Mouse (Mus musculus): ENCODE data around the gene Aacs. TPM values are rescaled to one million over a fixed set of nuclear protein-coding genes. Genes with fewer than 3 reads are reported as not detected.

The Aacs gene
- total and polyA plus RNA-seq, 2 experiments from 2014 or later: 4.8 to 13.9 TPM

- Histone ChIP-seq H3K27me3 (ENCODE audit: control insufficient read depth, insufficient read depth, low read length) (no peaks in the 10 kb centered on the region), H3K9me3 (replicated peaks; ENCODE audit: control insufficient read depth, low read length) (no peaks in the 10 kb centered on the region), H3K9ac (replicated peaks; ENCODE audit: low read depth, low read length) (no peak overlapping the region), H3K4me3 (ENCODE audit: low read depth, low read length) (no peak overlapping the region), H3K36me3 (replicated peaks; ENCODE audit: control insufficient read depth, insufficient read depth, low read length) (no peaks in the 10 kb centered on the region), H3K4me1 (ENCODE audit: control insufficient read depth, insufficient read depth) (peaks cover 10% of the 10 kb centered on the region), H3K4me2 (ENCODE audit: low read depth, low read length) (no peak overlapping the region), H3K27ac (ENCODE audit: low read depth) (no peak overlapping the region)
- DNase-seq (ENCODE audit: low spot score) (no peak), ATAC-seq (ENCODE audit: insufficient read depth, low read depth) (no peak)
- TF ChIP-seq CTCF (IDR thresholded peaks at IDR 0.05; ENCODE audit: low read depth) (no peak), EP300 (IDR thresholded peaks at IDR 0.05; ENCODE audit: low read depth) (no peak)
- 91% methylated on average over 4 of the region's 4 CpGs for WGBS
These were observed 31.1 kb upstream of the Aacs start for GRCm38 (mm10) chr5:125444554-125444953.

- H3K4me3 ChIP-seq (ENCODE audit: low read depth, low read length): no peak overlapping the region
- peaks cover 6% of the 10 kb centered on the region; the same call in 1 of the 2 replicates for H3K4me1 ChIP-seq (ENCODE audit: control insufficient read depth, insufficient read depth)
- H3K4me2 ChIP-seq (ENCODE audit: low read depth, low read length): no peak overlapping the region
- no peaks in the 10 kb centered on the region for H3K36me3 ChIP-seq (replicated peaks; ENCODE audit: control insufficient read depth, insufficient read depth, low read length)
- DNase-seq (ENCODE audit: low spot score) (no peak), ATAC-seq (ENCODE audit: insufficient read depth, low read depth) (no peak)
- no peak overlapping the region for H3K9ac ChIP-seq (replicated peaks; ENCODE audit: low read depth, low read length)
- no peaks in the 10 kb centered on the region for H3K9me3 ChIP-seq (replicated peaks; ENCODE audit: control insufficient read depth, low read length)
- TF ChIP-seq EP300 (IDR thresholded peaks at IDR 0.05; ENCODE audit: low read depth) (no peak), CTCF (IDR thresholded peaks at IDR 0.05; ENCODE audit: low read depth) (no peak)
- no peaks in the 10 kb centered on the region for H3K27me3 ChIP-seq (ENCODE audit: control insufficient read depth, insufficient read depth, low read length)
- H3K27ac ChIP-seq (ENCODE audit: low read depth): no peak overlapping the region
- 81% methylated on average over 7 of the region's 7 CpGs for WGBS
These were observed 29.3 kb upstream of the Aacs start for GRCm38 (mm10) chr5:125446344-125446743.

- H3K9me3 ChIP-seq (replicated peaks; ENCODE audit: control insufficient read depth, low read length): no peaks in the 10 kb centered on the region
- H3K36me3 ChIP-seq (replicated peaks; ENCODE audit: control insufficient read depth, insufficient read depth, low read length): peaks cover 13% of the 10 kb centered on the region; the same call in 1 of the 2 replicates
- H3K4me3 ChIP-seq (ENCODE audit: low read depth, low read length): no peak overlapping the region
- H3K27ac ChIP-seq (ENCODE audit: low read depth): peak overlapping the region; percentile 48
- DNase-seq (ENCODE audit: low spot score) (no peak), ATAC-seq (ENCODE audit: insufficient read depth, low read depth) (peak; percentile 86)
- H3K9ac ChIP-seq (replicated peaks; ENCODE audit: low read depth, low read length): no peak overlapping the region
- no peaks in the 10 kb centered on the region for H3K27me3 ChIP-seq (ENCODE audit: control insufficient read depth, insufficient read depth, low read length)
- no peak overlapping the region for H3K4me2 ChIP-seq (ENCODE audit: low read depth, low read length)
- H3K4me1 ChIP-seq (ENCODE audit: control insufficient read depth, insufficient read depth): peaks cover 6% of the 10 kb centered on the region; the same call in 1 of the 2 replicates
- TF ChIP-seq CTCF (IDR thresholded peaks at IDR 0.05; ENCODE audit: low read depth) (no peak), EP300 (IDR thresholded peaks at IDR 0.05; ENCODE audit: low read depth) (no peak)
- 60% methylated on average over 3 of the region's 3 CpGs for WGBS
These were observed 27.6 kb upstream of the Aacs start for GRCm38 (mm10) chr5:125448026-125448425.

GRCm38 (mm10) chr5:125448631-125449030 is 27.0 kb upstream of the Aacs start:
- Histone ChIP-seq H3K4me3 (ENCODE audit: low read depth, low read length) (no peak overlapping the region), H3K27me3 (ENCODE audit: control insufficient read depth, insufficient read depth, low read length) (no peaks in the 10 kb centered on the region), H3K9ac (replicated peaks; ENCODE audit: low read depth, low read length) (no peak overlapping the region; the same call in 1 of the 2 replicates), H3K9me3 (replicated peaks; ENCODE audit: control insufficient read depth, low read length) (no peaks in the 10 kb centered on the region), H3K4me2 (ENCODE audit: low read depth, low read length) (no peak overlapping the region), H3K27ac (ENCODE audit: low read depth) (peak overlapping the region; percentile 48), H3K4me1 (ENCODE audit: control insufficient read depth, insufficient read depth) (peaks cover 6% of the 10 kb centered on the region; the same call in 1 of the 2 replicates), H3K36me3 (replicated peaks; ENCODE audit: control insufficient read depth, insufficient read depth, low read length) (peaks cover 14% of the 10 kb centered on the region; the same call in 1 of the 2 replicates)
- TF ChIP-seq EP300 (IDR thresholded peaks at IDR 0.05; ENCODE audit: low read depth): no peak
- no peak for TF ChIP-seq CTCF (IDR thresholded peaks at IDR 0.05; ENCODE audit: low read depth)
- DNase-seq (ENCODE audit: low spot score) (no peak), ATAC-seq (ENCODE audit: insufficient read depth, low read depth) (no peak)
- 75% methylated on average over 4 of the region's 4 CpGs for WGBS

- H3K4me2 ChIP-seq (ENCODE audit: low read depth, low read length): no peak overlapping the region
- H3K4me3 ChIP-seq (ENCODE audit: low read depth, low read length): no peak overlapping the region
- DNase-seq (ENCODE audit: low spot score) (no peak), ATAC-seq (ENCODE audit: insufficient read depth, low read depth) (no peak)
- no peaks in the 10 kb centered on the region for H3K27me3 ChIP-seq (ENCODE audit: control insufficient read depth, insufficient read depth, low read length)
- no peaks in the 10 kb centered on the region for H3K9me3 ChIP-seq (replicated peaks; ENCODE audit: control insufficient read depth, low read length)
- 49% methylated on average over 5 of the region's 5 CpGs for WGBS
- H3K36me3 ChIP-seq (replicated peaks; ENCODE audit: control insufficient read depth, insufficient read depth, low read length): peaks cover 18% of the 10 kb centered on the region
- no peak overlapping the region for H3K9ac ChIP-seq (replicated peaks; ENCODE audit: low read depth, low read length)
- TF ChIP-seq CTCF (IDR thresholded peaks at IDR 0.05; ENCODE audit: low read depth) (no peak), EP300 (IDR thresholded peaks at IDR 0.05; ENCODE audit: low read depth) (no peak)
- H3K4me1 ChIP-seq (ENCODE audit: control insufficient read depth, insufficient read depth): peaks cover 6% of the 10 kb centered on the region; the same call in 1 of the 2 replicates
- no peak overlapping the region for H3K27ac ChIP-seq (ENCODE audit: low read depth)
These were observed 26.3 kb upstream of the Aacs start for GRCm38 (mm10) chr5:125449306-125449705.

GRCm38 (mm10) chr5:125452573-125452972 is 23.0 kb upstream of the Aacs start:
- Histone ChIP-seq H3K4me1 (ENCODE audit: control insufficient read depth, insufficient read depth) (peaks cover 6% of the 10 kb centered on the region; the same call in 1 of the 2 replicates), H3K9me3 (replicated peaks; ENCODE audit: control insufficient read depth, low read length) (no peaks in the 10 kb centered on the region), H3K27ac (ENCODE audit: low read depth) (no peak overlapping the region), H3K4me2 (ENCODE audit: low read depth, low read length) (no peak overlapping the region), H3K9ac (replicated peaks; ENCODE audit: low read depth, low read length) (no peak overlapping the region), H3K27me3 (ENCODE audit: control insufficient read depth, insufficient read depth, low read length) (no peaks in the 10 kb centered on the region), H3K4me3 (ENCODE audit: low read depth, low read length) (no peak overlapping the region), H3K36me3 (replicated peaks; ENCODE audit: control insufficient read depth, insufficient read depth, low read length) (peaks cover 37% of the 10 kb centered on the region)
- DNase-seq (ENCODE audit: low spot score) (no peak), ATAC-seq (ENCODE audit: insufficient read depth, low read depth) (no peak)
- WGBS: 83% methylated on average over 9 of the region's 9 CpGs
- TF ChIP-seq EP300 (IDR thresholded peaks at IDR 0.05; ENCODE audit: low read depth) (no peak), CTCF (IDR thresholded peaks at IDR 0.05; ENCODE audit: low read depth) (no peak)

Measured in heart, postnatal 0 days (tissue).